Mouse (Mus musculus) C2C12 (cell line): ENCODE measurements around the gene Tshr.
"Not testable (repeated sequence)": the region's sequence is repeated elsewhere in the genome, so short reads cannot be mapped to it uniquely, and the experiment has no call there.

Source experiments
- CTCF ChIP-seq: IDR thresholded peaks from one replicate; pipeline ENCODE4 v1.5.1; 2011; ENCODE audit not compliant: control insufficient read depth, insufficient read depth, insufficient read length
- FOSL1 ChIP-seq: IDR thresholded peaks from one replicate; pipeline ENCODE4 v1.8.0; 2011; ENCODE audit warnings: mild to moderate bottlenecking, low read length; ENCODE audit not compliant: poor library complexity, insufficient read depth, severe bottlenecking
- MYOG ChIP-seq: IDR thresholded peaks from one replicate; pipeline ENCODE4 v1.6.1; 2011; ENCODE audit not compliant: control insufficient read depth, insufficient read length; ENCODE audit errors: extremely low read depth
- USF1 ChIP-seq: IDR thresholded peaks from one replicate; pipeline ENCODE4 v1.6.1; 2011; ENCODE audit warnings: low read depth, mild to moderate bottlenecking, control low read depth, moderate library complexity

- not testable (repeated sequence) for TF ChIP-seq CTCF, MYOG, FOSL1, USF1
Observed at GRCm38 (mm10) chr12:91558152-91558551, 173.8 kb downstream of the Tshr start.
